Mouse (Mus musculus) CH12.LX (cell line): ENCODE measurements around the gene Stard10.

Experiments
- CTCF ChIP-seq, 2 experiments: IDR thresholded peaks in 1 of 2; conservative IDR thresholded peaks in 1 of 2; 2 replicates each; pipeline ENCODE4 v1.5.1; 2011 to 2012; ENCODE audit warnings: low read depth in 2 of 2, low read length in 2 of 2, improper control_type of control experiment in 1 of 2, inconsistent platforms in 1 of 2, mild to moderate bottlenecking in 1 of 2, moderate library complexity in 1 of 2
- E2F4 ChIP-seq: IDR thresholded peaks from 2 replicates; pipeline ENCODE4 v1.6.1; 2011; ENCODE audit warnings: low read depth, low read length, improper control_type of control experiment; ENCODE audit not compliant: insufficient replicate concordance
- ELF1 ChIP-seq: IDR thresholded peaks from 2 replicates; pipeline ENCODE4 v1.6.1; 2014; ENCODE audit warnings: low read depth, mild to moderate bottlenecking, inconsistent platforms, low read length, improper control_type of control experiment
- EP300 ChIP-seq: IDR thresholded peaks from 2 replicates; pipeline ENCODE4 v1.6.1; 2011; ENCODE audit warnings: low read length, improper control_type of control experiment
- ETS1 ChIP-seq: conservative IDR thresholded peaks from 2 replicates; pipeline ENCODE4 v1.6.1; 2012; ENCODE audit warnings: low read depth, mild to moderate bottlenecking, inconsistent platforms, low read length, improper control_type of control experiment, moderate library complexity
- JUND ChIP-seq: conservative IDR thresholded peaks from 2 replicates; pipeline ENCODE4 v1.6.1; 2011; ENCODE audit warnings: low read depth, low read length, improper control_type of control experiment
- MAFK ChIP-seq: IDR thresholded peaks from 2 replicates; pipeline ENCODE4 v1.6.1; 2011; ENCODE audit warnings: low read length, improper control_type of control experiment; ENCODE audit not compliant: insufficient replicate concordance
- MEF2A ChIP-seq: IDR thresholded peaks from 2 replicates; pipeline ENCODE4 v1.6.1; 2014; ENCODE audit warnings: low read depth, mild to moderate bottlenecking, inconsistent platforms, low read length, improper control_type of control experiment, borderline replicate concordance
- MXI1 ChIP-seq: IDR thresholded peaks from 2 replicates; pipeline ENCODE4 v1.6.1; 2011; ENCODE audit warnings: mild to moderate bottlenecking, low read depth, low read length, improper control_type of control experiment
- NELFE ChIP-seq: IDR thresholded peaks from 2 replicates; pipeline ENCODE4 v1.6.1; 2011; ENCODE audit warnings: low read depth, low read length, improper control_type of control experiment
- POLR2A ChIP-seq: IDR thresholded peaks from 2 replicates; pipeline ENCODE4 v1.6.1; 2011; ENCODE audit warnings: low read depth, mild to moderate bottlenecking, improper control_type of control experiment, low read length
- RCOR1 ChIP-seq: conservative IDR thresholded peaks from 2 replicates; pipeline ENCODE4 v1.6.1; 2012; ENCODE audit warnings: low read depth, mild to moderate bottlenecking, inconsistent platforms, low read length, improper control_type of control experiment
- TCF12 ChIP-seq: IDR thresholded peaks from 2 replicates; pipeline ENCODE4 v1.6.1; 2014; ENCODE audit warnings: low read depth, mild to moderate bottlenecking, inconsistent platforms, low read length, improper control_type of control experiment
- ZNF384 ChIP-seq: IDR thresholded peaks from 2 replicates; pipeline ENCODE4 v1.6.1; 2012; ENCODE audit warnings: low read depth, low read length, improper control_type of control experiment, inconsistent platforms

GRCm38 (mm10) chr7:101347767-101348270 is 30.9 kb downstream of the Stard10 start, which contains the start of gene Arap1:
- no peak for TF ChIP-seq E2F4
- TF ChIP-seq MAFK = no peak
- no peak for TF ChIP-seq CTCF (conservative IDR thresholded peaks at IDR 0.05 in 1 of 2, IDR thresholded peaks at IDR 0.05 in 1 of 2; ENCODE audit: low read depth in 2 of 2, low read length in 2 of 2)
- TF ChIP-seq MXI1 = peak; percentile 97
- peak; percentile 79 for TF ChIP-seq ELF1
- no peak for TF ChIP-seq ZNF384
- no peak for TF ChIP-seq RCOR1
- TF ChIP-seq EP300 = no peak
- peak; percentile 41; the same call in 1 of the 2 replicates for TF ChIP-seq TCF12
- TF ChIP-seq NELFE = peak; percentile 62; the same call in 1 of the 2 replicates
- TF ChIP-seq JUND = no peak
- TF ChIP-seq POLR2A = peak; percentile 70
- TF ChIP-seq MEF2A = 0 out of 2 replicates have a peak, but pooled peaks have one; percentile 11
- TF ChIP-seq ETS1 = no peak
